Mouse (Mus musculus): ENCODE measurements at regions not wholly inside any gene's neighbourhood (a gene's known extent, or its start where the extent isn't known, plus 50 kb on each side); places are given as distances from the start of the nearest gene placed in this dataset.
"Not testable (repeated sequence)": the region's sequence is repeated elsewhere in the genome, so short reads cannot be mapped to it uniquely, and the experiment has no call there.

DNA sequence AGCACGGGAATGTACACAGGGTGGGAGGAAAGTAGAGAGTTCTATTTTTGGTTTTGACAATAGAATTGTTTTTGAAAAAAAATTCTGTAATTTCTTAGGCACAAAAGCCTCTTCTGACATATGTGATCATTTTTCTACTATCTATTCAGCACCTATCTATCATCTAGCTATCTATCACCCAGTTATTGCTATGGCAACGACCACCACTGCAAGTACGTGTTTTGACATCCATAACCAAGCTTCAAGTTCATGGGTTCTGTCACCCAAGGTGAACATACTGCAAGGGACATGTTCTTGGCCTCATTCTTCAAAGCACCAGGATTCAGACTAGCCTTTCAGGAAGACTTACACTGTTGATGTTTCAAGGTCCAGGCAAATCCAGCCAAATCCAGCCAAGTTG lies 238.4 kb upstream of the Rarb start:
- no peak for DNase-seq (ENCODE audit: low read depth, low spot score)

GRCm38 (mm10) chr14:17055741-17056140 lies 236.8 kb upstream of the Rarb start:
- no peak for DNase-seq (ENCODE audit: low read depth, low spot score)

- DNase-seq (ENCODE audit: low read depth, low spot score), result no peak
These were observed 235.4 kb upstream of the Rarb start for GRCm38 (mm10) chr14:17054381-17054780.

DNA sequence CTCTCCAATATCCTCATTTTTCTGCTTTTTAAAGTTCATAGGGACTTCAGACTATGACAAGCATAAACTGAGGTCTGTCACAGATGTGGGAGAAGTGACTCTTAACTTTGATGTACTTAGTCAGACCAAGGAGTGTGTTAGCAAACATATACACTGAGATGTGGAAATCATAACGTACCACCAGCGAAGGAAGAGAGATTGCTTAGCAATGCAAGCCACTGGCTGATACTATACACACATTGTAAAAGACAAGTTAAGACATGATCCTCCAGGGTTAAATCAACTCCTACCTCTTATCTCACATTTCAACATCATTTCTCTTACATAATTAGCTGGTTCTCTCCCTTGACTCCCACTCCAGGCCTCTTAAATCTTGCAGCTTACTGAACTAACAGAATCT lies 227.9 kb upstream of the Rarb start:
- DNase-seq (ENCODE audit: low read depth, low spot score), result no peak

DNA sequence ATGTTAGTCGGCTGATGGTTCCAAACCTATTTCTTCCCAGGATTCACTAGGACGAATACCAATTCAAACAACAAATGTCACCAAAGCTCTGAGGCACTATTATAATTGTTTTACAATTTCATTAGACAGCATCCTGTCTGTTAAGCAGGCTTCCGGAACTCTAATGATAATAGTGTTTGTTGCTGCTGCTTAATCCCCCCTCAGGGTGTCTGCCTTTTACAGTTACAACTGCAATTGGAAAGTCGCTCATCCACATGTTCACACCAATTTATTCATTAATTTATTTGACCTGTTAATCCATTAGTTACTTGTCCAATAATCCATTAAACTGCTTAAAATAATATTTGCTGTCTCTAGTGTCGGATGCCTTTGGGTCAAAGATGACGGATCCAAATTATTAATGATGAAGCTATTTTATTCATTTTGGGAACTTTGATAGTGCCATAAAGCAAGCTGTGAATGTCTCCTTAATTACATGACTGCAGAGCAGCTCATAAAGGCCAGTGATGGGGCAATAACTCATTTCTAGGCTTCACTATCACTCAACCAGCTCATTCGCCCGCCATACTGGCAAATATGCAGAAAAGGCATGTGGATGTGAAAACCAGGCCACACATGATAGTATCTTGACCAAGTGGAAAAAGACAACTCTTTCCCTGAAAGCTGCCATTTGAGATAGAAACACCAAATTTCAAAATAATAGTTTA lies 226.6 kb upstream of the Rarb start:
- no peak for DNase-seq (ENCODE audit: low read depth, low spot score)

GRCm38 (mm10) chr14:17020603-17021356 lies 201.8 kb upstream of the Rarb start:
- no peak for DNase-seq (ENCODE audit: low read depth, low spot score)

DNA sequence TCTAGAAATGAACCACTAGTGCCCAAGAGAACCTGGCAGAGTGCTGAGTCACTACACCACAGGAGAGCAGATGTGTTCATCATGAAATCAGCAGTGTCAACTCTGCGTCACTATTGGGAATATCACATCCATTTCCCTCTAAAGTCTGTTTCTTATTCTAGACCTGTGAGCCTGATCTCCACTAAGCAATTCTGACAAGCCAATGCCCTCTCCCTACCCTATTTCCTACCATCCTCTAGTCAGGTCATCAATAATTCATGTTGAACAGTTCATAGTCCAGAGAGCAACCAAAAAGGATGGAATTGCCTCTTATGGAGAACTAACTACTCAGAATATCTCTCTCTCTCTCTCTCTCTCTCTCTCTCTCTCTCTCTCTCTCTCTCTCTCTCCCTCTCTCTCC lies 194.0 kb upstream of the Rarb start:
- no peak for DNase-seq (ENCODE audit: low read depth, low spot score)

GRCm38 (mm10) chr14:17012200-17012599 lies 193.2 kb upstream of the Rarb start:
- DNase-seq (ENCODE audit: low read depth, low spot score), result no peak

- DNase-seq (ENCODE audit: low read depth, low spot score), result no peak
These were observed 186.4 kb upstream of the Rarb start for GRCm38 (mm10) chr14:17005194-17006018.

- no peak for DNase-seq (ENCODE audit: low read depth, low spot score)
These were observed 185.8 kb upstream of the Rarb start for GRCm38 (mm10) chr14:17004714-17005113.

DNA sequence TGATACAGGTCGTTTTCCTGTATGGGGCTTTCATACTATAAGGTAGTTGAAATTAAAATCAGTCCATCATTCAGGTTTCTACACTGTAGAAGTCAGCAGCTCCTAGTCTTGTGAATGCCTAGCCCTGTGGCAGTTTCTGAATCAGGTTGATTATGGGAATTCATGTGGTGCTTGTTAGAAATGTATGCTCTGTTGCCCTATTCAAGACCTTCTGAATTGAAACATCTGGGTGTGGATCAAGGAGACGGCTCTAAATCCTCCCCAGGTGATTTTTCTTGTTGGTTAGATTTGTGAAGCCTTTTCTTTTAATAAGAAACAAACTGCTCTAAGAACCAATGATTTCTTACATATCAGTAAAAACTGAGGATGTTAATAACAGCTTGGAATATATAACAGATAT lies 177.8 kb upstream of the Rarb start:
- peak; percentile 57 for DNase-seq (ENCODE audit: low read depth, low spot score)

- DNase-seq (ENCODE audit: low read depth, low spot score), result not testable (repeated sequence)
These were observed 152.0 kb upstream of the Rarb start for GRCm38 (mm10) chr14:16970911-16971310.

DNA sequence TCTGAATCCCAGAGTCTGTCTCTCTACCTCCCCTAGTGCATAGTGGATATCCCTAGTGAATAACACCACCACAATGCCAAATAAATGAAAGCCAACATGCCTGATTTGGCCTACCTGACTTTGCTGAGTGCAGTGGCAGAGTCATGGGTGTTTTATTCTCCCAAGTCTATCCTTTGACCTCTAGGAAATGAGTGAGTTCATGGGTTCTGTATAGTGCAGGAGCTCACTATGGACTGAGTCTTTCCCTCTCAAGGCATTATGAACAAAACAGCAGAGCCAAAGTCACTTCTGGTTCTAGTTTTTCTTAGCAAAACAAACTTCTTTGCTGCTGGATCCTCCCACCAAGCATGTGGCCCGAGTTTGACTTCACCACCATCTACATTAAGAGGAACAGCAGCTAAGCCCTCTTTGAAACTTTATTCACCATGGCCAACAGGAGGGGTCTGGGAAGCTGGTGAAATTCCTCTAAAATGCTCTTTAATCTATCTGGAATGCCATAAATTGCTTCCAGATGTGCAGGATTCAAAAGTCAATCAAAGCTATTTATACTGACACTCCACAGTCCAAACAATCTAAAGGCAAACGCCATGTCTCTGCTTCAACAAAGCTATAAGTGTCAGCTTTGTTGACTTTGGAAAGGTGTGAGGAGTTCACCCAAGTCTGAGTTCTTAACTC lies 145.9 kb upstream of the Rarb start:
- peak; percentile 76 for DNase-seq (ENCODE audit: low read depth, low spot score)

DNA sequence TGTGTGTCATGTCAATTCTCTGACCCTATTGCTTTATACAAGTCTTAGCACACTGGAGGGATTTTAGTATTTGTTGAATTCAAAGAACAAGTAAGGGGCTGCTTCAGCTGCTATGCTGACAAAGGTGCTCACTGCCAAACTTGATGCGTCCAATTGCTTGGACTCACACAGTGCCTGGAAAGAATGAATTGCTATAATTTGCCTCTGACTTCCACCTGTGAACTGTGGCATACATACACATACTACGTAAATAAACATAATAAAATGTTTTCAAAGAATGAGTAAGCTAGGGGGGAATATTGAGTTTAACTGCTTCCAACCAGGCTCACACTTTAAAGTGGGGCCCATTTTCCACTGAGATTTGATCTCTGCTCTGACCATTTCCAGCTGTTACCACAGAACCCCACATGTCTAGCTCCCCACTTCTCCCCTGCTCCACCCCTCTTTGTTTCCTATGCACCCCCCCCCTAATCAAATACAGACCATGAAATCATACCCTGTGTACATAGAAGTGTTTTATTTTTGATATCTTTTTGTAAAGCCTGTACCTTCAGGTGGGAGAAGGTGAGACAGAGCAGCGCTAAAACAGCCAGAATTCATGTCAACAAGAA lies 143.4 kb upstream of the Rarb start:
- DNase-seq (ENCODE audit: low read depth, low spot score), result peak; percentile 16

- peak; percentile 55 for DNase-seq (ENCODE audit: low read depth, low spot score)
These were observed 138.8 kb upstream of the Rarb start for GRCm38 (mm10) chr14:16957802-16958201.

- DNase-seq (ENCODE audit: low read depth, low spot score), result no peak
These were observed 135.8 kb upstream of the Rarb start for GRCm38 (mm10) chr14:16954511-16955443.

DNA sequence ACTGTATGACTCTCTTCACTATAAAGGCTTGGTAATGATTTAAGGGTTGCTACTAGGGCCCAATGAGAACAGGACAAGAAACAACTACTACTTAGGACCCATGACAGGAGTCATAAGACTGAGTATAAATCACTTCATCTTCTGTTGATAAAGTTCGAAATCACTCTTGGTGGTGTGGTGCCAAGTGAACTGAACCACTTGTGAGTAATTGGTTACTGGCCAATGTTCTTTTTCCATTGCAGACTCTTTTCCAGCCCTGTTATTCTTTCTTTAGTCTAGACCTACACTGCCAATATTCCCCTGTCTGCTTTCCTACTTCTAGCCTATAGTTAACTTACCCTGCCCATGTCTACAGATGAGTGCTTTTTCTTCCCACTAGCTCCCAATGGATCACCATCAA lies 129.8 kb upstream of the Rarb start:
- DNase-seq (ENCODE audit: low read depth, low spot score), result no peak

DNA sequence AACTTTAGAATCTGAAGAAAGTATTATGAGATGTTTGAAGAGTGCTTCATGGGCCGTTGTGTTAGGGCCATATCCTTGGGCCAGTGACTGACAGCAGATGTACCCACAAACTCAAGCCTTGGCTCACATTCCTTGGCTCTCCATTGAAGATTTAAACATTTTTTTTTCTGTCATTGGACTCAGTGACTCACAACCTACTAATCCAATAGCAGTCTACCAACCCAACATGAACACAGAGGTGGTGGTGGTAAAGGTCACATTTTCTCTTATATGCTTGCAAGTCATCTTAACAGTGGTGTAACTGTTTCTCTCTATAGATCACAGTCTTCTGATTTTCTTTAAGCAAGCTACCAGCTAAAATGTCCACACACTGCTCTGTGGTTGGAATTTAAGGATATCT lies 125.5 kb upstream of the Rarb start:
- DNase-seq (ENCODE audit: low read depth, low spot score), result no peak

DNA sequence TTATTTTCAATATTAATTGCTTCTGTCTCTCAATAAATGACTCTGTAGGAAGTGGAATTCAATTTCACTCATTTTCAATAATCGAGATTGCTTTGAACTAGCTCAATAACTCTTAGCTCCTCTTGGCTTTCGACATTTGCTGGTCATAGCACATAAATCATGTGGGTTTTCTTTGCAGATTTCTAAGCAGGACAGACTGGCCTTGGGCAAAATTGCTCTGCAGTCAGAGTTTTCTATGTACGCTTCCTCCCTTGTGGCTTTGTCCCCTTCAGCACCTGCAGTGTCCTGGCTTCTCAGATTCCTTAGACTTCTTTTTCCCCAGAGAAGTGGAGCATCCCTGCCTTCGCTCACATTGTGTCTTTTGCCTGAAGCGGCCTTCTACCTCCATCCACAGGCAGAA lies 124.6 kb upstream of the Rarb start:
- DNase-seq (ENCODE audit: low read depth, low spot score), result no peak

- DNase-seq (ENCODE audit: low read depth, low spot score), result no peak
These were observed 108.2 kb upstream of the Rarb start for GRCm38 (mm10) chr14:16927136-16927535.
